Mouse (Mus musculus) liver, embryonic 14.5 days (tissue): ENCODE measurements around the gene Rabep2.

Experiments
- CTCF ChIP-seq: IDR thresholded peaks from 2 replicates; pipeline ENCODE4 v1.5.1; 2016; ENCODE audit warnings: antibody characterized with exemption, low read depth, control low read depth
- EP300 ChIP-seq: IDR thresholded peaks from 2 replicates; pipeline ENCODE4 v1.6.1; 2016; ENCODE audit warnings: antibody characterized with exemption, low read depth

DNA sequence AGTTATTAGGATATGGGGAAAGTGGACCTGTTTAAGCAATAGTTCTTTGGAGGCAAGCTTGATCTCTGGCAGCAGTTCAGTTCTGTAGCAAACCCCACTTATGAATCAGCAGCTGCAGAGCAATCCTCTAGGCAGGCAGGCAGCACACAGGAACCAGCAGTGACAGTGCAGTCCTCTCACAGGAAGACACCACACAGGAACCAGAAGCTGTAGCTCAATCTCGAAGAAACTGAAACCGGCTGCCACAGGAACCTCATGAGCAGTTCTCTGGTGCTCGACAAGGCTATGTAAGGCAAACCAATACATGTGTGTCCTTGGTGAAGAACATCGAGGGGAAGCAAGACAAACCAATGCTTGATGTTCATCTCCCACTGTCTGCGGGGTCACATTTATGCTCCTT is 6.8 kb upstream of the Rabep2 start:
- TF ChIP-seq EP300 = no peak
- TF ChIP-seq CTCF = no peak
